In genomic region chr8:83749265-83749664, GRCm38 (mm10) we compare ENCODE assay signal across 11 mouse cellular contexts. TPM values are rescaled to one million over a fixed set of nuclear protein-coding genes. Genes with fewer than 3 reads are reported as not detected.
DNase-seq lines count a peak whose midpoint lies in the region; ATAC-seq and TF ChIP-seq lines count a peak whose summit lies in the region.
"Had no signal": no experiment of that assay in that cellular context is flagged by ENCODE, and none has a peak within 500 bp of the region (broad histone marks: within the 10 kb centered on the region; RNA-seq: fewer than 3 reads in every experiment).

No protein-coding gene starts in this region.

- ATAC-seq in hindbrain, embryonic 13.5 days (ENCODE audit: low FRiP score): no peak

- no peak for DNase-seq in heart, embryonic 10.5 days (ENCODE audit: low spot score)
- no peak for DNase-seq in heart, postnatal 25 days (ENCODE audit: low spot score)
- no peak for DNase-seq in thymus, adult 2 months
- DNase-seq in thymus, postnatal 0 days (ENCODE audit: low spot score): no peak
- peak; percentile 46 to 63 for DNase-seq in kidney, postnatal 36 days
- no peak for DNase-seq in cerebellum, adult 8-10 months
- no peak for DNase-seq in cerebellum, adult 2 months
- DNase-seq: layer of hippocampus, adult 9-11 months; midbrain, embryonic 14.5 days had no signal

- H3K9ac ChIP-seq in hindbrain, embryonic 13.5 days: no peak overlapping the region
- H3K9ac ChIP-seq: limb, embryonic 15.5 days had no signal

- peaks cover 24% of the 10 kb centered on the region for H3K4me1 ChIP-seq in heart, embryonic 10.5 days
- H3K4me1 ChIP-seq in thymus, adult 2 months (replicated peaks; ENCODE audit: control insufficient read depth, insufficient read depth, low read length): peaks cover 39% of the 10 kb centered on the region
- H3K4me1 ChIP-seq in hindbrain, embryonic 13.5 days (replicated peaks): peaks cover 16% of the 10 kb centered on the region
- 0 out of 2 replicates have a peak, but pooled peaks cover 3% of the 10 kb centered on the region for H3K4me1 ChIP-seq in cerebellum, adult 2 months (ENCODE audit: control insufficient read depth, insufficient read depth, low read length)

- TF ChIP-seq POLR2A in thymus, adult 2 months (IDR thresholded peaks at IDR 0.05; ENCODE audit: control insufficient read depth, extremely low read depth, insufficient read depth, low read length, poor library complexity): no peak
- TF ChIP-seq POLR2A in cerebellum, adult 2 months (IDR thresholded peaks at IDR 0.05; ENCODE audit: borderline replicate concordance, insufficient read depth, low read length): no peak

- no peak overlapping the region for H3K4me2 ChIP-seq in hindbrain, embryonic 13.5 days
- H3K4me2 ChIP-seq: limb, embryonic 15.5 days had no signal

- no peak for TF ChIP-seq CTCF in thymus, adult 2 months (IDR thresholded peaks at IDR 0.05; ENCODE audit: borderline replicate concordance, control insufficient read depth, extremely low read depth, insufficient read depth, low read length, poor library complexity)
- TF ChIP-seq CTCF in cerebellum, adult 2 months (IDR thresholded peaks at IDR 0.05; ENCODE audit: borderline replicate concordance, insufficient read depth, low read depth, low read length): no peak

- intact Hi-C loops in heart, postnatal 25 days (cut with DNase I): no loop called here

- H3K27ac ChIP-seq in heart, embryonic 10.5 days: peak overlapping the region; percentile 88; the same call in 1 of the 2 replicates
- H3K27ac ChIP-seq in thymus, adult 2 months (ENCODE audit: control insufficient read depth, insufficient read depth, low read length): peak overlapping the region; percentile 84
- H3K27ac ChIP-seq in hindbrain, embryonic 13.5 days: no peak overlapping the region
- no peak overlapping the region for H3K27ac ChIP-seq in cerebellum, adult 2 months (ENCODE audit: insufficient read depth, low read length)

- H3K36me3 ChIP-seq in heart, embryonic 10.5 days: no peaks in the 10 kb centered on the region
- H3K36me3 ChIP-seq in thymus, adult 2 months (ENCODE audit: control insufficient read depth, insufficient read depth, low read length): no peaks in the 10 kb centered on the region
- no peaks in the 10 kb centered on the region for H3K36me3 ChIP-seq in hindbrain, embryonic 13.5 days
- H3K36me3 ChIP-seq: limb, embryonic 15.5 days had no signal

- peaks cover 15% of the 10 kb centered on the region for H3K27me3 ChIP-seq in heart, embryonic 10.5 days (ENCODE audit: insufficient read depth, poor library complexity, severe bottlenecking)
- no peaks in the 10 kb centered on the region for H3K27me3 ChIP-seq in thymus, adult 2 months (ENCODE audit: control insufficient read depth, insufficient read depth, low read length)
- H3K27me3 ChIP-seq in hindbrain, embryonic 13.5 days: peaks cover 18% of the 10 kb centered on the region
- H3K27me3 ChIP-seq in cerebellum, adult 2 months (ENCODE audit: control insufficient read depth, insufficient read depth, low read length): no peaks in the 10 kb centered on the region

- 90% methylated on average over 9 of the region's 9 CpGs for WGBS in heart, embryonic 10.5 days
- WGBS in thymus, adult 2 months: 41% methylated on average over 9 of the region's 9 CpGs
- WGBS in hindbrain, embryonic 13.5 days: 89% methylated on average over 9 of the region's 9 CpGs
- 46% methylated on average over 9 of the region's 9 CpGs for WGBS in cerebellum, adult 2 months

- no peaks in the 10 kb centered on the region for H3K9me3 ChIP-seq in heart, embryonic 10.5 days
- no peaks in the 10 kb centered on the region for H3K9me3 ChIP-seq in hindbrain, embryonic 13.5 days
- H3K9me3 ChIP-seq: limb, embryonic 15.5 days had no signal

- no peak overlapping the region for H3K4me3 ChIP-seq in heart, embryonic 10.5 days
- no peak overlapping the region for H3K4me3 ChIP-seq in thymus, adult 2 months (ENCODE audit: control insufficient read depth, insufficient read depth, low read length)
- H3K4me3 ChIP-seq in hindbrain, embryonic 13.5 days: no peak overlapping the region
- H3K4me3 ChIP-seq in cerebellum, adult 2 months (replicated peaks; ENCODE audit: insufficient read depth, low read depth, low read length): no peak overlapping the region
- H3K4me3 ChIP-seq: limb, embryonic 15.5 days had no signal

RNA-seq across cellular contexts. Expression of gene Adgre5, which starts 8.1 kb away (rescaled TPM):
- polyA plus RNA-seq in heart, embryonic 10.5 days (2016; fragmentation: Nextera tagmentation; extraction: Ambion mirVana): 11.8 and 17.1 TPM in 2 replicates
- total RNA-seq in heart, postnatal 25 days (2021): 10 to 100 TPM; 39.4 to 56.9 TPM
- polyA plus RNA-seq in thymus, adult 2 months (2012; rRNA removed): 190 and 193 TPM in 2 replicates
- polyA plus RNA-seq in thymus, postnatal 0 days (2015; fragmentation: Nextera tagmentation; extraction: Ambion mirVana): 71.6 and 74.7 TPM in 2 replicates
- 12.3 and 13.0 TPM in 2 replicates for polyA plus RNA-seq in hindbrain, embryonic 13.5 days (2015; fragmentation: Nextera tagmentation; extraction: Ambion mirVana)
- 22.7 and 23.8 TPM in 2 replicates for polyA plus RNA-seq in cerebellum, adult 2 months (2012; rRNA removed)

RNA-seq across cellular contexts. Expression of gene Ddx39, which starts 34.3 kb away (rescaled TPM):
- polyA plus RNA-seq in heart, embryonic 10.5 days (2016; fragmentation: Nextera tagmentation; extraction: Ambion mirVana): 221 and 253 TPM in 2 replicates
- 10 to 100 TPM; 20.0 to 21.6 TPM for total RNA-seq in heart, postnatal 25 days (2021)
- polyA plus RNA-seq in thymus, adult 2 months (2012; rRNA removed): 157 and 171 TPM in 2 replicates
- polyA plus RNA-seq in thymus, postnatal 0 days (2015; fragmentation: Nextera tagmentation; extraction: Ambion mirVana): 325 and 328 TPM in 2 replicates
- 116 and 119 TPM in 2 replicates for polyA plus RNA-seq in hindbrain, embryonic 13.5 days (2015; fragmentation: Nextera tagmentation; extraction: Ambion mirVana)
- polyA plus RNA-seq in cerebellum, adult 2 months (2012; rRNA removed): 30.0 and 31.5 TPM in 2 replicates

RNA-seq across cellular contexts. Expression of gene Pkn1, which starts 50.3 kb away (rescaled TPM):
- 21.5 and 23.2 TPM in 2 replicates for polyA plus RNA-seq in heart, embryonic 10.5 days (2016; fragmentation: Nextera tagmentation; extraction: Ambion mirVana)
- total RNA-seq in heart, postnatal 25 days (2021): 10 to 100 TPM; 58.6 to 58.8 TPM
- polyA plus RNA-seq in thymus, adult 2 months (2012; rRNA removed): 321 and 324 TPM in 2 replicates
- 38.8 and 44.8 TPM in 2 replicates for polyA plus RNA-seq in thymus, postnatal 0 days (2015; fragmentation: Nextera tagmentation; extraction: Ambion mirVana)
- 20.7 and 23.7 TPM in 2 replicates for polyA plus RNA-seq in hindbrain, embryonic 13.5 days (2015; fragmentation: Nextera tagmentation; extraction: Ambion mirVana)
- polyA plus RNA-seq in cerebellum, adult 2 months (2012; rRNA removed): 59.8 and 62.7 TPM in 2 replicates

Comparison
In these comparisons a context has a peak if more than half of its experiments do, and no peak if none do; other contexts are left out.
1. DNase-seq: peak in kidney, postnatal 36 days (2 of 2); none in heart, embryonic 10.5 days (single experiment), heart, postnatal 25 days (single experiment), thymus, adult 2 months (single experiment), thymus, postnatal 0 days (single experiment), cerebellum, adult 8-10 months (single experiment) and cerebellum, adult 2 months (0 of 2).
2. H3K27ac ChIP-seq: peak in heart, embryonic 10.5 days (single experiment) and thymus, adult 2 months (single experiment); none in hindbrain, embryonic 13.5 days (single experiment) and cerebellum, adult 2 months (single experiment).